Mouse (Mus musculus): ENCODE results near the gene Mecom.
A peak's percentile ranks its signal among the peaks of the same experiment; 100 is the strongest.

Gene Mecom

DNA sequence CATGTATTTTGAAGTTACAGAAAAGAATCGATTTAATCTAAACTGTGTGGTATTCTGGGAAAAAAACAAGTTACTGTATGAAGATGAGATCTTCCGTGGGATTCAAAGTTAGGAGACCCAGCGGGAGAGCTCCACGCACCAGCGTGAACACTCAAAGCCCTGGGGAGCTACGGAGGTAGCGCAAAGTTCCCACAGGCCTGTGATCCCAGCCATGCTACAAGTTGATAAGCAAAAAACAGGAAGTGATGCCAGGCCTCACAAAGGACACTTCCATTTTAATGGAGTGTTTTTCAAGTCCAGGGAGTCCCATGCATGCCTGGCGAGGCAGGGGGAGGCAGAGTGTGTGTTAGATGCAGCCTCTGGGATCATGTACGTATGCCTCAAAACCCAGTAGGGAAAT, 464.5 kb downstream of the Mecom start:
- DNase-seq, result no peak

DNA sequence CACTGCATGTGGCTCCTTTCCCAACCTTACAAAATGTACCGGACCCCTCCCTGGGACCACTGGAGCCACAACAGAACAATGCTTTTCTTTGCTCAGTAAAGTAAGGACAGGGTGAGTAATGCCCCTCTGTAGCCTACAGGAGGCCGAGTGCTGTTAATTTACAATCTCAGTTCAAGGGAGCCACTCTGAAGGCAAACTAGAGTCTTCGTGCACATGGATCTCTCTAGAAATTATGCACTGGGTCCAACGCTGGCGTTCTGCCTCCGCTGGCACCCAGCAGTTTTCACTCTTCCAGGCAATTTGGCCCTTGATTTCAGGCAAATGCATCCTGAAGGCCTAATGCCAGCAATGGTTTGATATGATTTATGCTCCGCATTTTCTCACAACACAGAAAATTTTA, 467.0 kb downstream of the Mecom start:
- DNase-seq, result no peak

DNA sequence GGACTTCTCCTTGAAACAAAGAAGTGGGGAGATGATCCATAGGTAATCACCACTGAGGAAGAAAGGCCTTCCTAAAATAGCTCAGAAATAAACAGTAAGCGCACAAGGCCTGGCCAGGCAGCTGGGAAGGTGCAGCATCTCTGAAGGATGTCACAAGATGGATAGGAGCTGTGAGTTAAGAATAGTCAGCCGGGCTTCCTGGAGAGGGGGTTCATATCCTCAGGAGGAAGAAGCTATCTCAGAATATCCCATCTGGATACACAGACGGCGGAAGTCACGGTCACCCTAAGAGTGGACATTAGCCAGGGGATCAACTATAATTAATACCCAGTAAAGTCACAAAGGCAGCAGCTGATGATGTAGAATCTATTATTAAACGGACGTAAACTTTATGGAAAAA, 471.3 kb downstream of the Mecom start:
- DNase-seq, result no peak

DNA sequence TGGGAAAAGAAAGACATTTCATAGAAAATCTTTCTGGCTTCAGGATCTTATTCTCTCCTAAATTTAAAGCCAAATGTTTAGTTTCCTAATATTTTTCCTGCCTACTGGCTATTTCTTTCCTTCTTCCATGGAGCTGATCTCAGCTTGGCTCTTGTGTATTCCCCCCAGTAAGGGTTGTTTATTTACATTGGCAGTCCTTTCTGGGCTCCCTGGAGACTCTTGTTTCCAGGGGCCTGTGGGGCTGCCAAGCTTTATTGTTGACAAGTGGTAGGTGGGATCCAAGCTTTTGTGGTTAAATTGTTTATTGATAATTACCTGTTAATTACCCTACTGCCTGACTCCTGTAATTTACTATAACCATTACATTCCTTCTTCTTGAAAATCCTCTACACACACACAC, 476.5 kb downstream of the Mecom start:
- DNase-seq, result no peak

DNA sequence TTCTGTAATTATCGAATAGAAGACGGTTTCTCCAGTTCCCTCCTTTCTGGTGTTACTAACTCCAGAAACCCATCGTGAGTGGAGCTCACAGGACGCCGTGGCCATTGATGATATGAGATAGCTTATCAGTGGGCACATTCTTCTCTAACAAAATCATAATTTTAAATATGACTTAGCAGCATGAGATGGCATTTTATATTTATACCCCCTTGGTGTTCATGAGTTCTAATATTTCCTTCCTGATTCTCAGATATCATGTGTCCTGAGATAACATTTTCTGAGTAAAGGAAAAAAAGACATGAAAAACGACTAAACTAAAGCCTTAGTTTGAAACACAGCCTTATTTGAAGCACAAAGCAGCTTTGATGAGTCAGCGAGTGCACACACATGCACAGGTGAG, 481.3 kb downstream of the Mecom start:
- no peak for DNase-seq

DNA sequence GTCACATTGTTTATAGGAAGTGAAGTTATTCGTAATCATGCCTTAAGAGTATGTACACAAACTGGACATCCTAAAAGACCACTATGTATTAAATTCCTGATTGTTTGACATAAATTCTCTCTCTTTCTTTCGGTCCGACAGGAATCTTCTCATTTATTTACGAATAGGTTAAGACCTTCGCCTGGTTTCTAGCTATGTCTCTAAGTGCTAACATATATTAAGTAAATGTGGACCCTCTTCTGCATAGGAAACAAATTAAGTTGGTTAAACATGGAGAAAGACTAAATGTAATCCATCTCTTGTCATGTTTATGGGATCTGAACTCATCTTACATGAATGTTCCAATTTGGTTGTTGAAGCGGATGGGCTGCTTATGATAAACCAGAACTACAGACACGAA, 487.8 kb downstream of the Mecom start:
- DNase-seq, result no peak

DNA sequence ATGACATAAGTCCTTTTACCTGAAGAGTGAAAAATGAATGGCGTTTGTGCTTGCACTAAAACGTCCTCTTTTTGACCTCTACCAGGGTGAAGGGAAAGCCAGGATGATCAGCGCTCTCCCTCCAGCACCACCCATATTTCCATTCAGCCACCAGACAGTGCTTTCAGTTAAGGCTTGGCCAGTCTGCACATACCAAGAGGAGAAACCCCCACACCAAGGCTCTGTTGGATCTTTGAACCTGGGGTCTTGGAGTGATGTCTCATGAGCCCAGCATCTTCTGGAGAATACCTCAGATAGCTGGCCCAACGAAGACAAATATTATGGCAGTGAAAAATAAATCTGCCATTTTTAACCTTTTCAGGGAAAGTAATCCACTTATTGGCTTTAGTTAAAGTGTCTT, 488.2 kb downstream of the Mecom start:
- no peak for DNase-seq

DNA sequence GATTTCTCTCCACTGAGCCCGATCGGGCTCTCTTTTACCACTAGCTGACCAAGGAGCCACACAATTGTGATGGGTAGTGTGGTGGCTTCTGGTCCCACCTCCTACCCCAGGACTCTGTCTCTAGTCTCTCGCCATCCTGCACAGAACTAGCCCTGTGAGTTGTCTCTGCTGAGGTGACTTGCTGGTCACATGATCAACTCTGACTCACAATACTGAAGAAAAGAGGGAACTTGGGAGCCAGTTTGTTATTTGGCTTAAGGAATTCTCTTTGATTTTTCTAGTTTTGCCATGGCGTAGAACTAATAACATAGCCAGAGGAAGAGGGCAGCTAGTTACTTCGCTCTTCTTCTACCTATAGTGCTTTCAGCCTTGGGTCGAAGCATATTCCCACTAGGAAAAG, 496.5 kb downstream of the Mecom start:
- no peak for DNase-seq

DNA sequence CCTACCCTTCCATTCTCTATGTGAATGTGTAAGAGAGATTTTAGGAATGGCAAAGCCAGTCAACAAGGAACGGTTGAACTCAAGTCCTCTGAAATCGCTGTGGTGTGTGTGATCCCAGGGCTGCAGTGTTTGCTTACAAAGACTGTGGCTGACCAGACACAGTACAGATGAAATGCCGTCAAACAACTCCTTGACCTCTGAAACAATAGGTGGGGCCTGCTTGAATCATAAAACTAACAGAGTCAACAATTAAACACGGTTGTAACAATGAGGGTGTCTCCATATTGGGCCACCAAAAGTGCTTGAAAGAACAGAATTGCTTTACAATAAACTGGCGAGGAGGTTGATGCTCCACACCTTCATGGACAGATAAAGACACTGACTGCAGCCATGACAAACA, 497.0 kb downstream of the Mecom start:
- no peak for DNase-seq

DNA sequence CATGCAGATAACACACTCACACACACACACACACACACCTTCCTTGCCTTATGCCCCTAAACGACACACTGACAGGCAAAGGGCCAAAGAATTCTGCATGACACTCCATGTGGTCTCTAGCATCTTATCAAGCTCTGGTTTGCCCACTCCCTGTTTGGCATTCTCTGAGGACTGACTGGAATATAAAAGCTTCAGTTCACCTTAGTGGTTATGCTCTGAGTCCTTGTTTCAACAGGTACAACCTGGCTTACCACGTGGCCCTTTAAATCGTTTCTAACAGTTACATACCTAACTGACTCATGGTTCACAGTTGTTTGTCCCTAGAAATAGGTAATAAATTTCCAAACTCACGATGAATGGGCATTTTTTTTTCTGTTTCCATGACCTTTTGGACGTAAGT, 499.0 kb downstream of the Mecom start:
- no peak for DNase-seq

DNA sequence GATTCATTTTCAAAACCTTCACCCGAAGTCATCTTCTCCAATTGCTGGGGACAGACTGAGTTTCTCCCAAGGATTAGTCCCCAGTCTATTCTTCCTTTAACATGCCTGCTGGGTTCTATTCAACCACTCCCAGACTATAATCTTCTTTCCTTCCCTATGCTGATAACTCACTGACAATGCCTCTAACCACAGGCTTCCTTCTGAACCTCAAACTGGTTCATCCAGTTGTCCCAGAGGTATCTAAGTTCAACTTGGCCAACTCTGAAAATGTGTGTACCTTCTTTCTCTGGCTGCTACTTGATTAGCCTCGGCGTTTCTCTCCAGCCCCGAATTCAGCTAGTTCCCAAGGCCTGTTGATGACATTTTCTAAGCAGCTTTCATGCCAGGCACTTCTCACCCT, 499.7 kb downstream of the Mecom start:
- no peak for DNase-seq

DNA sequence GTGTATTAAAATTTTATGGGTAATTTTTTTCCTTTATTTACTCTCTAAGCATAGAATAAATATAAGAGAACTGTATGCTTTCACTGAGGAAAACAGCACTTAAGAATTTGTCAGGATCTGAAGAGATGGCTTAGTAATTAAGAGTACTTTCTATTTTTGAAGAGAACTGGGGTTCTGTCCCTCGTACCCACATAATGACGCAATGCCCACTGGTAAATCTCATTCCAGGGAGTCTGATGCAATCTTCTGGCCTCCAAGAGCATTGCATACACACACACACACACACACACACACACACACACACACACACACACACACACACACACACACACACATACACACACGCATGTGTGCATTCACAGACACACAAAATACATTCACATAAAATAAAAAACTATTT, 504.3 kb downstream of the Mecom start:
- DNase-seq, result no peak

DNA sequence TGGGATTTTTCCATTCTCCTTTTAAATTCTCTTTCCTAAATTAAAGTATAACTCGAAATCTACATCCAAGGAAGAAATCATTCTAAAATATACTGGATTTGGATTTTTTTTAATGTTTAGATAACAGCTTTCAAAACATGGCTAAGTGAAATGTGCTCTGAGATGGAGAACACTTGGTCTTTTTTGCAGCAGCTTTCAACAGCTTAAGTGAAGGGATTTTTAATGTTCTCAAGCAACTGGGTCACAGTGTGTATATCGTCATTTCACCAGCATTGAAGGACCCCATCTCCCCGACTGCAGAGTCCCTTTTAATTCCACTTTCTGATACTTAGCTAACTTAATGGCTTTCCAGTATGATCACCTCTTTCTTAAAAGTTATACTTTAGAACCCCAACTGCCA, 509.3 kb downstream of the Mecom start:
- no peak for DNase-seq

DNA sequence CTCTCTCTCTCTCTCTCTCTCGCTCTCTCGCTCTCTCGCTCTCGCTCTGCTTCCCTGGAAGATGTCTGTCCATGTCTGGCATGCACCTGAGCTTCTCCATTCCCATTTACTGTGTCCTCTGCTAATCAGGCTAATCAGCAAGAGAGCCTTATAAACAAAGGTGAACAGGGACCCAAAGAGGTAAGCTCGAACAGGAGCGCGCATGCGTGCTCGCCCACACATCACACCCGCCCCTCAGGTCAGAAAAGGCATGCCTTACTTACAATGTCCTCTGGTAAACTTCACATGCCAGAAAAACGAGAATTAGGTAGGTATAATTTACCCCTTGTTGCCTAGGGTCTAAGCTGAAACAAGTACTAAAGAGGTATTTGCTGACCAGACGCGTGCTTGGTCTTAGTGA, 527.8 kb downstream of the Mecom start:
- no peak for DNase-seq

DNA sequence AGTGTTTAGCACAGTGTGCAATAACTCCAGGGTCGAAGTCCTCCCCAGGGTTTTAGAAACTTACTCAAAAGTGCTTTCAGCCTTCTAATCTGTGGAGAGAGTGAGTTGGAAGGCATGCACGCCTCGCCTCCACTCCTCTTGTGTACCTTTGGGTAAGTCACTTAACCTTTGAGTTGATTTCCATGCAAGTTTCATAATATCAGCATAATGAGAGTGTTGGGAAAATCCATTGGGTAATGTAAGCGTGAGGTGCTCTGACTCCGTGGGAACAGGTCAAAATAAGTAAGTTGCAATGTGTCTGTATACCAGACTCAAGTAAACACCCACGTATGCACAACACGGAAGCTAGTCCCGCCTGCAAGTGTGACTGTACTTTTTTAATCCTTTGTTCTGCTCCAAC, 528.4 kb downstream of the Mecom start:
- DNase-seq, result no peak

DNA sequence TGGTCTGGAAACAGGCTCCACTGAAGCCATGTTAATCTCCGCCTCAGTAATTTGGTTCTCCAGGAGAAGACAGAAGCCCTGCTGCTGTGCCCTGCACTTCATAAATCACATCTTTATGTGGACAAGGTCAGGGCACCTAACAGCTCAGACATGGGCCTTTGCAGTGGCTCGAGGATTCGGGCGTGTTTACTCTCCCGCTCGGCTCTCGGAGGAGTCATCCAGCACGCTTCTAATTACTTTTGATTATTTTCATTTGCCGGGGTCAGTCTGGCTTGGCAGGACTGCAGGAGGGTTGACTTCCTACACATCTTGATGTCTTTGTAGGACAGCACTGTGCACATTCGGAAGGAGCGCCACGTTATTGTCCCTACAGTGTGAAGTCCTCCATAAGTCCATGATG, 529.6 kb downstream of the Mecom start:
- no peak for DNase-seq

DNA sequence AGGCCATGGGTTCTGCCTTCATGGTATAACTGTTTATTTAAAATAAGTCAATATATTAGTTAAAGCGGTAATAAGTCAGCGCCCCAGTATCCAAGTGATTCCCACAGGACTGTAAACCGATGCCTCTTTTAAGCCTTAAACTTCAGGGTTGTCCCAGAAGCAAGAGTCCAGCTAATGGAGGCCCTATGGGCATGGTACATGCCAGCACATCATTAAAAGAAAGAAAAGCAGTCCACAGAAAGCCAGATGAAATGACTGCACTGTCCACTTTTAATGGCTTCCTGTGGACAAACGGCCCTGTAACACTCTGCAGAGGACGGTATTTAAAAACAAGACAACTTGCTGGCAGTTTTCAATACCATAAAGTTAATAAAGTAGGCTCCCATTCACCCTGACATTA, 531.0 kb downstream of the Mecom start:
- no peak for DNase-seq

DNA sequence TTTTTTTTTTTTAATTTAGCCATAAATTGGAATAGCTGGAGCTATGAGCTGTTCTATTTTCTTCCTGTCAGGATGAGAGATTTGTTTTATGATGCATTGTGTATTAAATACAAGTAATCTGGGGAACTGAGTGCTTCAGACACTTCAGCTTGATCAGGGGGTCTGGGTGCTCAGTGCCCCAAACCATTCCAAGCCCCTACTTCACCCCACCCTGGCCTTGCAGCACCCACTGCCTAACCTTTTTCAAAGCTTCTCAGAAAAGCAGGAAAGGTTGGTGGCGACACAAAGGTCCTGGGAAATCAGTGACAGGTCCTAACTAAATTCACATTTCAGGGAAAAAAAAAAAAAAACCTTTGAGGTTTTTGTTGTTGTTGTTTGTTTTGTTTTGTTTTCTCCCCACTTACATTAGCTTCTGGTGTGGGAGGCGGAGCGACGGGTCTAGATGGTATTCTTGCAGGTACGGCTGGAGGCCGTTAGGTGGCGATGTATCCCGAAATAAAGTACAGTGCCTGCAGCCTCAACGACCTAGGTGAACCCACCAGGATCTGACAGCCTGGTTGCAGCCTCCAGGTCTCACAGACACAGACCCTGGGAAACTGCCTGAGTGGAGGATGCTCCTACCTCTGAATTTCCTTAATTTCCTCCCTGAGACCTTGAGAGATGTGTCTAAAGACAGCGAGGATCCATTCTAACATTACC, 532.7 kb downstream of the Mecom start:
- DNase-seq, result peak; percentile 64

DNA sequence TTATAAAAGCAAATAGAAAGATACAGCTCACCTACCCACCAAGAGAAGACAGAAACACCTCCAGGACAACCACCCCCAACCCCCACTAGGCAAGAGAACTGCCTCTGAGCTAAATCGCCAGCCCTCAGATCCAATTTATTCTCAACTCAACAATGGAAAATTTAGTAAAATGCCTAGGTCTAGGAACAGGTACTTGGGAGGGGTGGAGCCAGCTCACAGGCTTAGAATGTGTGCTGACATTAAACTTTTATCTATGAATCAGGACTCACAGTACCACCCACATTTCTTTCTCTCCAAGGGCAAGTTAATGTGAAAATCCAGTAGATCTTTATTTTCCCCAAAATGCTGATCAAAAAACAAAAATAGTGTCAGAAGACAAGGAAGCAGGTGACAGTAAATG, 533.5 kb downstream of the Mecom start:
- no peak for DNase-seq

DNA sequence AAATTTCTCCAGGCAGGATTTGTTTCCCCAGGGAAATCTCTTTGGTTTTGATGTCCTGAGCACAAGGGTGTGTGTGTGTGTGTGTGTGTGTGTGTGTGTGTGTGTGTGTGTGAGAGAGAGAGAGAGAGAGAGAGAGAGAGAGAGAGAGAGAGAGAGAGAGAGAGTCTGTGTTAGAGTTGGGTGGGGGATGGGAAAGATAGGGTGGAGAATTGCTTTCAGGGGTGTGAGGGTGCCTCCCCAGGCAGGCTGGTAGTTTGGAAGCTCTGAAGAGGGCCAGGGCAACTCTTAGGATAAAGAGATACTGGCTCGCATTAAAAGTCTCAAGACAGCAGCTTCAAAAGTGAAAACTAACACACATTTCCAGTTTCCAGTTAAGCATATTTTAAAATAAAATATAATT, 534.4 kb downstream of the Mecom start:
- no peak for DNase-seq

DNA sequence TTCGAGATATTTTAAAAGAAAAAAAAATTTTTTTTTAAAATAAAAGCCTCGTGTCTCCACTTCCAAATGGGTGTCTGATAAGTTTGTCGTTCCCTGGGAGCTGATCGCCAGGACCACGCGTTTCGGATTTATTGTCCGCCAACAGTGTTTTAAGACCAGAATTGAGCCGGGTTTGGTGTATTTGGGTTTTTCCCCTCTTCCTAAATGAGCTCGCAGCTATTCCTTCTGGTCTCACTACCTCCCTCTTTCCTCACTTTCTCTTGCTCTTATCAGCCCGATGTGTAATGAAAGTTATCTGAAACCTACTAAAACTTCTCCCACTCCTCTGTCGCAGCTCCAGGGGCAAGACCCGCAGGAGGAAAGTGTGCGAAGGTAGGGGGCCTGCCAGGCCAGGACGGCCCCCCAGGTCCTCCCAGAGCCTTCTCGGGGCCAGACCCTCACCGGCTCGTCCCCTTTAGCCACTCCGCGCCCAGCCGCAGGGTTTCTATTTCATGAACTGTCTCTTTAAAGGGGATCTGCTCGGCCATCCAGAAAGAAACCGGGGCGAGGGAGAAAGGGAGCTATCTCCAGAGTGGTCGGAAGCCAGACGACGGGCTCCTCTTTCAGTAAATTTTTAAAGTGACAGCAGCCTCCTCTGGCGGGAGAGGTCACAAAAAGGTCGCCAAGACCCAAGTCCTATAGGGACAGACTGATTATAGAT, 535.0 kb downstream of the Mecom start:
- DNase-seq, result peak; percentile 22

DNA sequence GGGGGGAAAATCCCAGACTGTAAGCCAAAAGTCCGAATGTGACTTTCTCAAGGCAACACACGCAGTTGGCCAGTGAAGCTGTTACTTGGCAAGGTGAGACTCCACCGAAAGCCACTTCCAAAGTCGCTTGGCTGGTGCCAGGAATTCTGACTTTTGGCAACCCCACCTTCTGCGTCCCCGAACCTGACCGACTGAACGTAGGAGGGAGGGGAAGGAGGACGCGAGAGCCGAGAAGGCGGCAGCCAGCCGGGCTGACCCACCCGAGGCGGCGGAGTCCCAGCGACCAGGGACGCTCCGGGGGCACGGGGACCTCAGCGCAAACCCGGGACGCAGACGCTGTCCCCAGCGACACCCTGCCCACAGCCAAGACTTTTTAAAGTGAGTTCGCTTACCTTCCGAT, 535.7 kb downstream of the Mecom start:
- no peak for DNase-seq

DNA sequence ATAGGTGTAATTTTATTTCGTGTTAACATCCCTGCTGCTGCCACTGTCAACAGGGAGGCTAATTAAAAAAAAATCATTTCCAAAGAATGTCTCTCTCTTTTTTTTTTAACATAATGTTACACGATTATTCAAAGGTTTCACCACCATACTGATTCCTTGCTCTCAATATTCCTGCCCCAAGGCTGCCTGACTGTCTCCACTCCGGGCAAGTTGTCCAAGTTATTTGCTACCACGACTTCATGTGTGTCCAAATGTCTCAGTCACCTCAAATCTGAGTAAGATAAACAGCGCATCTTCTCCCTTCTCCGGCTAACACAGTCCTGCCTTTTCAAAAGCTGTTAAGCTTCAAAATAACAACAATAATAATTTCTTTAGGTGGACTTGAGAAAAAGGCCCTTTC, 536.1 kb downstream of the Mecom start:
- no peak for DNase-seq

DNA sequence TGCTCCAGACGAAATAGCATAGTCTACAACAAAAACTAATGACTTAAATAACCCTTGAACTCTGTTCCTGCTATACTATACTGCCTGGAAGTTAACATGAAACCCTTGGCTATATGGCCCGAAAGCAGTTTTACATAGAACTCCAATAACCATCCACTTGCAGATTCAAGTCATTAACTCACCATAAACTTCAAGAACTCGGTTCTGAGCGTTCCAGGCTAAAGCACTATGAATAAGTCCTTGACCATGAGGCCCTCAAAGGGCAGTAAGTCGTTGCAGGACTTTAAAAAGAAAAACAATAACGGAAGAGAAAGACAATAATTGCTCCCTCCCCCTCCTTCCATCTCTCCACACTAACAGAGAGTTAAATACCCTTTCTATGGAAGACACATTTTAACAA, 536.9 kb downstream of the Mecom start:
- no peak for DNase-seq

DNA sequence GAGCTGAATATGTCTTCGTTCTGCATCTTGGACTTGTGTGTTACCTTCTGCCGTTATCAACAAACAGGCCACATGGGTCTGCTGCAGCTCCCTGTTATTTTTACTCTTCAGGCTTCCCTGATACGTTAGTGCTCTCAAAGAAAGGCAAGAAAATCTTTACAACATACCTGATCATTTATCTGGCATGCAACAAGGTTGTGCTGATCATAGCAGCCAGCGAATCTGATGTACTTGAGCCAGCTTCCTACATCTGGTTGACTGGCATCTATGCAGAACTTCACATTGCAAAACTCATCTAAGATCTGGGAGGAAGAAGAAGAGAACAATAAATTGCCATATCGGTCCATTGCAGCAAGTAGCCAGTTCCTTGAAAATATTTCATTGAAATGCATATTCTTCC, 538.2 kb downstream of the Mecom start:
- DNase-seq, result no peak

Measured in right cerebral cortex, postnatal 4 days (tissue).